Mouse (Mus musculus): ENCODE results near the gene Rnf40.

Rnf40 gene

DNA sequence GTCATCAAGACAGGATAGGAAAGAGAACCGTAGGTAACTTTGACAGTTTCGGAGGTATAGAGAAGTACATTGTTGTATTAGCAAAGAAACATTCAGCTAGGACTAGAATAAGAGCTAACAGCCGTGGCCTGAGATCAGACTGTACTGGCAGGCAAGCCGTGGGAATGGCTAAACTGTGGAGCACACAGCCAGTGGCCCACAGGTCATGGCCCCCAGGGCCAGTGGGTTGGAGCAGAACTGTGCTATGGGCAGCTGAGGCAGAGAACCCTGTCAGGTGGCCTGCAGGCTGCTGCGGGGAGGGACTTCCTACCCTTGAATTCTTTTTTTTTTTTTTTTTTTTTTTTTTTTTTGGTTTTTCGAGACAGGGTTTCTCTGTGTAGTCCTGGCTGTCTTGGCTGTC is 60.6 kb downstream of the Rnf40 start:
- DNase-seq (ENCODE audit: low spot score in 2 of 2), result no peak

DNA sequence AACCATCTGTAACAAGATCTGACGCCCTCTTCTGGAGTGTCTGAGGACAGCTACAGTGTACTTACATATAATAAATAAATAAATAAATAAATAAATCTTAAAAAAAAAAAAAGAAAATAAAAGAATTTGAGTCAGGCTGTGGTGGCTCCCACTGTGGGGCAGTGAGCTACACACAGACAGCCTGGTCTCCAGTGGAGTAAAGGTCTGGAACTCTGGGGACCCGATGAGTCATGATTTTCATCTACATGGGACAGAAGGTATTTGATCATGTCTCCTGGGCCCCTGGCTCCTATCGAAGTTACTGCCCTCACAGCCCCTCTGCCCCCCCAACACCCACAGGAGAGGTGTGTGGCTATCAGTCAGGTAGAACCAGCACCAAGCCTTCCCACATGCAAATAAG is 63.1 kb downstream of the Rnf40 start:
- DNase-seq (ENCODE audit: low spot score in 2 of 2), result no peak

DNA sequence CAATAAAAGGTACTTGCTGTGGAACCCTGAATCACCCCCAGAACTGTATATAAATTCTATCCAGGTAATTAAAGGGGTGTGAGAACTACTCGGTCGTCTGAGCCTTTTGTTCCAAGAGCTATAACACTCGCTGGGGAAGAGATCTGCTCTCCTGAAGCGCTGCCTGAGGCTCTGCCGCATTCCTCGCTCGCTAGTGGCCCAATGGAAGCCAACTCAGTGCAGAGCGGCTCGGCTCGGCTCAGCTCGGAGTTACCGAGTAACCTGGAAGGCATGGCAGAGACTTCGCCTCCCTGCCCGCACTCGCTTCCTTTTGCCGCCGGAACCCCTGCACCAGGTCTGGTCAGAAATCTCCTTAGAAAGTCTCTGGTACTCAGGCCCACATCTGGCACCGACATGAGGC is 63.5 kb downstream of the Rnf40 start:
- no peak for DNase-seq (ENCODE audit: low spot score in 2 of 2)

GRCm38 (mm10) chr7:127654318-127654717 is 65.8 kb downstream of the Rnf40 start:
- no peak for DNase-seq (ENCODE audit: low spot score in 2 of 2)

Data from right cerebral cortex, postnatal 10 days (tissue).